In genomic region chr4:139941831-139942230, GRCm38 (mm10) we compare ENCODE assay signal across 20 mouse cellular contexts. TPM values are rescaled to one million over a fixed set of nuclear protein-coding genes. Genes with fewer than 3 reads are reported as not detected.
"Had no signal": no experiment of that assay in that cellular context is flagged by ENCODE, and none has a peak within 500 bp of the region (broad histone marks: within the 10 kb centered on the region; RNA-seq: fewer than 3 reads in every experiment).

No protein-coding gene starts in this region.

- H3K36me3 ChIP-seq: liver, embryonic 13.5 days; midbrain, embryonic 12.5 days; neural tube, embryonic 12.5 days; neural tube, embryonic 15.5 days had no signal

- H3K9ac ChIP-seq: liver, embryonic 13.5 days; midbrain, embryonic 12.5 days; neural tube, embryonic 12.5 days; neural tube, embryonic 15.5 days had no signal

- H3K4me2 ChIP-seq: liver, embryonic 13.5 days; midbrain, embryonic 12.5 days; neural tube, embryonic 12.5 days; neural tube, embryonic 15.5 days had no signal

- DNase-seq: kidney, adult 18-20 months; kidney, adult 9 months; kidney, postnatal 14 days; layer of hippocampus, adult 9-11 months; liver, embryonic 13.5 days; lung, adult 2 months; lung, postnatal 14 days; lung, postnatal 4 days; right cerebral cortex, adult 18-20 months; right cerebral cortex, postnatal 14 days; right cerebral cortex, postnatal 4 days; thymus, adult 18-20 months; thymus, postnatal 36 days had no signal

- H3K27me3 ChIP-seq: liver, embryonic 13.5 days; midbrain, embryonic 12.5 days; neural tube, embryonic 12.5 days; neural tube, embryonic 15.5 days had no signal

- H3K27ac ChIP-seq: layer of hippocampus, adult 2 months; liver, embryonic 13.5 days; midbrain, embryonic 12.5 days; neural tube, embryonic 12.5 days; neural tube, embryonic 15.5 days; stomach, postnatal 0 days had no signal

- H3K4me1 ChIP-seq: liver, embryonic 13.5 days; midbrain, embryonic 12.5 days; neural tube, embryonic 12.5 days had no signal

- H3K9me3 ChIP-seq: midbrain, embryonic 12.5 days; neural tube, embryonic 12.5 days; neural tube, embryonic 15.5 days had no signal

- H3K4me3 ChIP-seq: layer of hippocampus, adult 2 months; liver, embryonic 13.5 days; midbrain, embryonic 12.5 days; neural tube, embryonic 12.5 days; neural tube, embryonic 15.5 days had no signal

RNA-seq across cellular contexts. Expression of gene Klhdc7a, which starts 26.0 kb away (rescaled TPM):
- total RNA-seq: megakaryocyte progenitor cell, adult 5-6 weeks; megakaryocyte-erythroid progenitor cell, adult 5-6 weeks had no signal
- polyA plus RNA-seq: neural tube, embryonic 12.5 days had no signal
